Mouse (Mus musculus) heart, embryonic 13.5 days (tissue): ENCODE data around the gene Nelfcd. TPM values are rescaled to one million over a fixed set of nuclear protein-coding genes. Genes with fewer than 3 reads are reported as not detected.

Experiments
- ATAC-seq: fragments of 200-750 bp; cut with Nextera tagmentation; 2 replicates; pipeline ENCODE4 v1.8.0; 2017; ENCODE audit warnings: moderate TSS enrichment; ENCODE audit not compliant: insufficient number of reproducible peaks, low FRiP score, low TSS enrichment; ENCODE audit errors: extremely low read depth
- H3K27ac ChIP-seq: fragments of 300-500 bp; sonication (generic); replicated peaks from 2 replicates; pipeline ENCODE4 v1.5.1; 2015; ENCODE audit warnings: moderate library complexity, mild to moderate bottlenecking, inconsistent platforms
- H3K27me3 ChIP-seq: fragments of 300-500 bp; sonication (generic); replicated peaks from 2 replicates; pipeline ENCODE4 v1.6.1; 2015; ENCODE audit warnings: mild to moderate bottlenecking, inconsistent platforms
- H3K36me3 ChIP-seq: fragments of 300-500 bp; sonication (generic); 2 replicates; pipeline ENCODE4 v1.6.1; 2015; ENCODE audit warnings: mild to moderate bottlenecking, inconsistent platforms
- H3K4me1 ChIP-seq: fragments of 300-500 bp; sonication (generic); 2 replicates; pipeline ENCODE4 v1.6.1; 2015; ENCODE audit warnings: inconsistent platforms
- H3K4me2 ChIP-seq: fragments of 300-500 bp; sonication (generic); 2 replicates; pipeline ENCODE4 v1.6.1; 2015; ENCODE audit warnings: inconsistent platforms, mild to moderate bottlenecking, moderate library complexity
- H3K4me3 ChIP-seq: fragments of 300-500 bp; sonication (generic); 2 replicates; pipeline ENCODE4 v1.5.1; 2015; ENCODE audit warnings: moderate library complexity, mild to moderate bottlenecking, inconsistent platforms
- H3K9ac ChIP-seq: fragments of 300-500 bp; sonication (generic); 2 replicates; pipeline ENCODE4 v1.6.1; 2015; ENCODE audit warnings: inconsistent platforms, mild to moderate bottlenecking, moderate library complexity
- H3K9me3 ChIP-seq: fragments of 300-500 bp; sonication (generic); 2 replicates; pipeline ENCODE4 v1.6.1; 2016; ENCODE audit warnings: inconsistent platforms
- WGBS: fragments of 180-500 bp; shearing (Covaris S2); methylation state at CpG from one replicate; pipeline ENCODE4 v1.1.7; 2015; ENCODE audit warnings: mixed read lengths; 5-methylcytosine and 5-hydroxymethylcytosine counted together
- polyA plus RNA-seq: library from polyadenylated mRNA; unstranded; fragments of >200 nt; fragmentation: Nextera tagmentation; extraction: Ambion mirVana; gene quantifications from 2 replicates; pipeline ENCODE4 v1.2.1, GENCODE M21; 2015

Nelfcd gene
- polyA plus RNA-seq, 1 experiment from 2014 or later, result 78.4 TPM

GRCm38 (mm10) chr2:174415001-174415730, 438 bp upstream of the Nelfcd start:
- no peaks in the 10 kb centered on the region for H3K9me3 ChIP-seq
- peaks cover 8% of the 10 kb centered on the region for H3K36me3 ChIP-seq
- H3K27ac ChIP-seq, result no peak overlapping the region
- H3K4me1 ChIP-seq, result peaks cover 20% of the 10 kb centered on the region
- peak overlapping the region; percentile 85 for H3K4me2 ChIP-seq
- H3K9ac ChIP-seq, result no peak overlapping the region
- 41% methylated on average over 18 of the region's 18 CpGs for WGBS
- H3K4me3 ChIP-seq, result peak overlapping the region; percentile 89
- no peaks in the 10 kb centered on the region for H3K27me3 ChIP-seq
- 0 out of 2 replicates have a peak, but pooled peaks have one; percentile 8 for ATAC-seq

GRCm38 (mm10) chr2:174421107-174421506, 5.5 kb downstream of the Nelfcd start:
- Histone ChIP-seq H3K9ac (no peak overlapping the region), H3K36me3 (peaks cover 67% of the 10 kb centered on the region), H3K4me2 (no peak overlapping the region), H3K27me3 (no peaks in the 10 kb centered on the region), H3K4me3 (no peak overlapping the region), H3K27ac (no peak overlapping the region), H3K9me3 (no peaks in the 10 kb centered on the region), H3K4me1 (peaks cover 18% of the 10 kb centered on the region)
- no peak for ATAC-seq
- 86% methylated on average over 6 of the region's 6 CpGs for WGBS

GRCm38 (mm10) chr2:174424301-174425085, 8.9 kb downstream of the Nelfcd start:
- H3K27me3 ChIP-seq, result no peaks in the 10 kb centered on the region
- WGBS, result 82% methylated on average over 11 of the region's 11 CpGs

GRCm38 (mm10) chr2:174426856-174427255, 11.3 kb downstream of the Nelfcd start:
- ATAC-seq, result no peak
- no peak overlapping the region for H3K27ac ChIP-seq
- H3K4me2 ChIP-seq, result no peak overlapping the region
- 91% methylated on average over 12 of the region's 12 CpGs for WGBS
- H3K4me1 ChIP-seq, result no peaks in the 10 kb centered on the region
- H3K27me3 ChIP-seq, result no peaks in the 10 kb centered on the region
- no peaks in the 10 kb centered on the region for H3K9me3 ChIP-seq
- no peak overlapping the region for H3K4me3 ChIP-seq
- H3K9ac ChIP-seq, result no peak overlapping the region
- H3K36me3 ChIP-seq, result peaks cover 90% of the 10 kb centered on the region

More at GRCm38 (mm10) chr2:174424301-174425085, 8.9 kb downstream of the Nelfcd start:
- Histone ChIP-seq H3K36me3 (peaks cover 97% of the 10 kb centered on the region), H3K4me2 (no peak overlapping the region), H3K4me1 (no peaks in the 10 kb centered on the region), H3K9ac (no peak overlapping the region), H3K4me3 (no peak overlapping the region), H3K27ac (no peak overlapping the region), H3K9me3 (no peaks in the 10 kb centered on the region)
- no peak for ATAC-seq

GRCm38 (mm10) chr2:174428076-174428835, 12.7 kb downstream of the Nelfcd start:
- no peaks in the 10 kb centered on the region for H3K9me3 ChIP-seq
- no peak for ATAC-seq
- WGBS, result 79% methylated on average over 18 of the region's 18 CpGs

GRCm38 (mm10) chr2:174428996-174429591, 13.5 kb downstream of the Nelfcd start:
- peaks cover 84% of the 10 kb centered on the region for H3K36me3 ChIP-seq
- no peak overlapping the region for H3K27ac ChIP-seq
- H3K9me3 ChIP-seq, result no peaks in the 10 kb centered on the region
- H3K27me3 ChIP-seq, result no peaks in the 10 kb centered on the region
- H3K4me2 ChIP-seq, result no peak overlapping the region
- H3K4me3 ChIP-seq, result no peak overlapping the region
- H3K4me1 ChIP-seq, result no peaks in the 10 kb centered on the region
- ATAC-seq, result no peak
- 87% methylated on average over 10 of the region's 10 CpGs for WGBS
- H3K9ac ChIP-seq, result no peak overlapping the region

More at GRCm38 (mm10) chr2:174428076-174428835, 12.7 kb downstream of the Nelfcd start:
- Histone ChIP-seq H3K27ac (no peak overlapping the region), H3K27me3 (no peaks in the 10 kb centered on the region), H3K36me3 (peaks cover 87% of the 10 kb centered on the region), H3K4me2 (no peak overlapping the region), H3K4me1 (no peaks in the 10 kb centered on the region), H3K9ac (no peak overlapping the region), H3K4me3 (no peak overlapping the region)

- no peak for ATAC-seq
- Histone ChIP-seq H3K4me2 (no peak overlapping the region), H3K36me3 (peaks cover 42% of the 10 kb centered on the region), H3K4me1 (peaks cover 22% of the 10 kb centered on the region), H3K9me3 (no peaks in the 10 kb centered on the region), H3K9ac (no peak overlapping the region), H3K27ac (no peak overlapping the region), H3K27me3 (no peaks in the 10 kb centered on the region), H3K4me3 (no peak overlapping the region)
- WGBS, result 91% methylated on average over 9 of the region's 9 CpGs
Observed at GRCm38 (mm10) chr2:174434943-174435342, 19.3 kb downstream of the Nelfcd start.

- H3K36me3 ChIP-seq, result peaks cover 34% of the 10 kb centered on the region
- H3K9me3 ChIP-seq, result no peaks in the 10 kb centered on the region
- H3K27me3 ChIP-seq, result no peaks in the 10 kb centered on the region
- H3K4me3 ChIP-seq, result no peak overlapping the region
- H3K4me2 ChIP-seq, result no peak overlapping the region
- no peak overlapping the region for H3K27ac ChIP-seq
- whole genome bisulfite sequencing, result 86% methylated on average over 26 of the region's 26 CpGs
- no peak for ATAC-seq
- H3K9ac ChIP-seq, result no peak overlapping the region
- peaks cover 22% of the 10 kb centered on the region for H3K4me1 ChIP-seq
Observed at GRCm38 (mm10) chr2:174436076-174436701, 20.6 kb downstream of the Nelfcd start.

GRCm38 (mm10) chr2:174436916-174437696, 21.5 kb downstream of the Nelfcd start:
- Histone ChIP-seq H3K9ac (no peak overlapping the region), H3K4me1 (peaks cover 28% of the 10 kb centered on the region), H3K9me3 (no peaks in the 10 kb centered on the region), H3K27me3 (no peaks in the 10 kb centered on the region), H3K36me3 (peaks cover 30% of the 10 kb centered on the region), H3K4me3 (no peak overlapping the region), H3K4me2 (peak overlapping the region; percentile 14; the same call in 1 of the 2 replicates), H3K27ac (no peak overlapping the region)
- ATAC-seq, result no peak
- WGBS, result 94% methylated on average over 7 of the region's 7 CpGs

GRCm38 (mm10) chr2:174437697-174437982, 22.0 kb downstream of the Nelfcd start:
- ATAC-seq, result no peak
- H3K4me1 ChIP-seq, result peaks cover 33% of the 10 kb centered on the region
- H3K4me3 ChIP-seq, result peak overlapping the region; percentile 75
- peak overlapping the region; percentile 88 for H3K4me2 ChIP-seq
- H3K36me3 ChIP-seq, result peaks cover 26% of the 10 kb centered on the region
- no peaks in the 10 kb centered on the region for H3K27me3 ChIP-seq
- WGBS, result 91% methylated on average over 4 of the region's 4 CpGs
- no peak overlapping the region for H3K27ac ChIP-seq
- H3K9ac ChIP-seq, result 0 out of 2 replicates have a peak overlapping the region, but pooled peaks have one; percentile 82
- H3K9me3 ChIP-seq, result no peaks in the 10 kb centered on the region
